Mouse (Mus musculus) c-Kit-positive CD71-negative TER-119-negative erythroid progenitor cells, embryonic 14.5 days (primary cell): Measurements from ENCODE around the gene Wipf3.

Experiments used
- DNase-seq: peaks from one replicate; pipeline ENCODE4 v3.0.0-alpha.2; 2013; ENCODE audit warnings: low read depth

Gene Wipf3

GRCm38 (mm10) chr6:54478646-54479324 lies 49.4 kb downstream of the Wipf3 start:
- no peak for DNase-seq

GRCm38 (mm10) chr6:54481390-54482112 lies 52.1 kb downstream of the Wipf3 start:
- no peak for DNase-seq

- no peak for DNase-seq
Measured at GRCm38 (mm10) chr6:54485000-54485399, 55.6 kb downstream of the Wipf3 start.

- no peak for DNase-seq
Measured at GRCm38 (mm10) chr6:54485435-54485901, 56.1 kb downstream of the Wipf3 start.

GRCm38 (mm10) chr6:54485973-54486569 lies 56.7 kb downstream of the Wipf3 start:
- no peak for DNase-seq

GRCm38 (mm10) chr6:54491074-54491473 lies 61.7 kb downstream of the Wipf3 start:
- DNase-seq, result no peak

- no peak for DNase-seq
Measured at GRCm38 (mm10) chr6:54494097-54494496, 64.7 kb downstream of the Wipf3 start.

- DNase-seq, result no peak
Measured at GRCm38 (mm10) chr6:54494612-54495398, 65.4 kb downstream of the Wipf3 start.

- DNase-seq, result no peak
Measured at GRCm38 (mm10) chr6:54496214-54496613, 66.8 kb downstream of the Wipf3 start.

- DNase-seq, result no peak
Measured at GRCm38 (mm10) chr6:54502661-54503115, 73.3 kb downstream of the Wipf3 start.

GRCm38 (mm10) chr6:54506318-54506717 lies 76.9 kb downstream of the Wipf3 start:
- DNase-seq, result no peak

GRCm38 (mm10) chr6:54507002-54507401 lies 77.6 kb downstream of the Wipf3 start:
- no peak for DNase-seq

GRCm38 (mm10) chr6:54507808-54508207 lies 78.4 kb downstream of the Wipf3 start:
- DNase-seq, result no peak

- no peak for DNase-seq
Measured at GRCm38 (mm10) chr6:54508256-54508793, 78.9 kb downstream of the Wipf3 start.

GRCm38 (mm10) chr6:54509264-54509663 lies 79.9 kb downstream of the Wipf3 start:
- no peak for DNase-seq

GRCm38 (mm10) chr6:54512256-54512655 lies 82.9 kb downstream of the Wipf3 start:
- no peak for DNase-seq

GRCm38 (mm10) chr6:54516512-54517134 lies 87.2 kb downstream of the Wipf3 start:
- DNase-seq, result no peak

- DNase-seq, result no peak
Measured at GRCm38 (mm10) chr6:54518758-54519157, 89.4 kb downstream of the Wipf3 start.

- DNase-seq, result peak; percentile 31
Measured at GRCm38 (mm10) chr6:54528666-54529065, 99.3 kb downstream of the Wipf3 start.

- DNase-seq, result no peak
Measured at GRCm38 (mm10) chr6:54530182-54530581, 100.8 kb downstream of the Wipf3 start.

GRCm38 (mm10) chr6:54531048-54531481 lies 101.7 kb downstream of the Wipf3 start:
- DNase-seq, result no peak
